Mouse (Mus musculus): ENCODE results near the gene Ccdc155.

GRCm38 (mm10) chr7:45196176-45196535, 8.5 kb downstream of the Ccdc155 start:
- TF ChIP-seq CTCF (IDR thresholded peaks at IDR 0.05) (no peak), POLR2A (IDR thresholded peaks at IDR 0.05; ENCODE audit: insufficient read depth, low read depth, low read length) (no peak)

Data from heart, adult 2 months (tissue).